Mouse (Mus musculus): ENCODE measurements at regions not wholly inside any gene's neighbourhood (a gene's known extent, or its start where the extent isn't known, plus 50 kb on each side); places are given as distances from the start of the nearest gene placed in this dataset.

DNA sequence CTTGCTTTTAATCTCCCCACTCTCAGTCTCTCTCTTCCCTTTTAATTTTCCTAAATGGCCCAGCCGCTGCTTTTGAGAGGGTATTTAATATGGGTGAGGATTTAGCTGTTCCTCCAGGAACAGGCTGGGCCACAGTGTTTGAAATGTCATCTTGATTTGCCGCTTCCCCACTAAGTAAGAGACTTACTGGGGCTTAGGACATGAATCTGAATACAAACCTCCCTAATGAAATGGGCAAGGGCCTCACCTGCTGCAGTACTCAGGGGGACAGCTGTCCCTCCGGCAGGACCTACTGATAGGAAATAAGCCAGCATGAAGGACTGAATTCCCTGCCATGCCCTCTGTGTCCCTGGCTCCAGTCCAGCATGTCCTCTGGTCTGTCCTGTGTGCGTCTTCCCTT lies 50.6 kb upstream of the Prr23a1 start:
- Histone ChIP-seq H3K4me2 (replicated peaks) (no peak overlapping the region), H3K9ac (replicated peaks) (no peak overlapping the region), H3K4me3 (no peak overlapping the region), H3K27ac (replicated peaks) (peak overlapping the region; percentile 46; the same call in 1 of the 2 replicates), H3K27me3 (peaks cover 3% of the 10 kb centered on the region; the same call in 1 of the 2 replicates), H3K4me1 (peaks cover 9% of the 10 kb centered on the region; the same call in 1 of the 2 replicates), H3K9me3 (no peaks in the 10 kb centered on the region), H3K36me3 (no peaks in the 10 kb centered on the region)
- WGBS, result 32% methylated on average over 4 of the region's 4 CpGs
- ATAC-seq (ENCODE audit: low FRiP score, low read depth), result peak; percentile 87

DNA sequence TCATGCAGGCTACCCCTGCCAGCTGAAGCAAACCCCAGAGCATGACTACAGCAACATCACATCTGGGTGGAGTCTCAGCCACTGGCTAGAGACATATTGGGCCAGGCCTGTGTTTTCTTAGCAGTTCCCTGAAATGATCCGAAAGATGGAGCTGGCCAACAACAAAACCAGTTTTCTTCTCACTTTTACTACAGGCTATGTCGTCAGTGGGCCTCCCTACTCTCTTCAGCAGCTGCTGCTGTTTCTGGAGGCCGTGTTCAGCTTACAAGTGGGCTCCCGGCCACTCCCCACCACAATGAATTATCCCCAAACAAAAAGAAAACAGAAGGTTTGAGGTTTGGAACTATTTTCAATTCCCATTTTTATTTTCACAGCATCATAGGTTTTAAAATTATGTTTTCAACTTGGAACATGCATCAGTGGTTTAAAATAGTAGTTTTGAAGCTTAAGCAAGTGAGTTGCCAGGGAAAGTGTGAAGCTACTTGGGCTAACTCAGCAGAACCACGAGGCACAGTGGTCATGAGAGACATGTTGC lies 68.6 kb upstream of the Prr23a1 start:
- Histone ChIP-seq H3K9me3 (no peaks in the 10 kb centered on the region), H3K4me2 (replicated peaks) (no peak overlapping the region), H3K4me3 (no peak overlapping the region), H3K36me3 (no peaks in the 10 kb centered on the region), H3K27ac (replicated peaks) (no peak overlapping the region), H3K27me3 (no peaks in the 10 kb centered on the region), H3K9ac (replicated peaks) (no peak overlapping the region), H3K4me1 (no peaks in the 10 kb centered on the region)
- ATAC-seq (ENCODE audit: low FRiP score, low read depth), result no peak
- 80% methylated on average over 5 of the region's 5 CpGs for WGBS

DNA sequence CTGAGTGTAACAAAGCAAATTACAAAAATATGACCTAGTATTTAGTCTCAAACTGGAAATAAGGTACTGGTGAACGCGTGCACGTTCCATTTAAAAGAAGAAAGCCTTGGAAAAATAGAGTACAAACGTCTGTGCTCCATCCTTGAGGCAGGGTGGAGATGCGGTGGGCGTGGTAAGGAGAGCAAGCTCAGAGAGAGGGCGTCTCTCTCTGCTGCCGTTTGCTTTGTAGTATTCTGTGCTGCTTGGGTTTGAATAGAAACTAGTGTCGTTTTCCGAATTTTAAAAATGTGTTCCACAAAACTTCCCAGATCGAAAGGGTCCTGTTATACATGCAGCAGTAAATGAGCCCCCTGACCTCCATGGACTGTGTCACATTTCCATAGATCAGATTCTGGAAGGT lies 69.1 kb upstream of the Prr23a1 start:
- Histone ChIP-seq H3K9me3 (no peaks in the 10 kb centered on the region), H3K4me3 (no peak overlapping the region), H3K27me3 (no peaks in the 10 kb centered on the region), H3K4me2 (replicated peaks) (no peak overlapping the region), H3K4me1 (no peaks in the 10 kb centered on the region), H3K27ac (replicated peaks) (no peak overlapping the region), H3K9ac (replicated peaks) (no peak overlapping the region), H3K36me3 (no peaks in the 10 kb centered on the region)
- 87% methylated on average over 11 of the region's 11 CpGs for WGBS
- no peak for ATAC-seq (ENCODE audit: low FRiP score, low read depth)

DNA sequence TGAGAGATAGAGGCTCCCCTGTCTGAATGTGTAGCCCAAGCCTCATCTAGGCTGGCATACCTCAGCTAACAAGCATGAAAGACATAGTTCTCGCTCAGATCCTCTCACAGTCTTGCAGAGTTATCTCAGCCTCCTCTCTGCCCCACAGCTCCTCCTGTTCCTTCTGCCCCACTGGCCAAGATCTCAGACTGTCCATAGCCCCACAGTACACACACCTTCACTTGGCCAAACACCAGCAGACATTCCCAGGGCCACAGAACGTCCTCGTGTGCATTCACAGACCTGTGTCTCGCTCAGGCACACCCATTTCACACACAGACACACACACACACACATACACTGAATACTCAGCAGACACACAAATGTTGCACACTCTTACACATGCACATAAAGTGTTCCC lies 87.5 kb upstream of the Prr23a1 start:
- H3K4me2 ChIP-seq (replicated peaks), result no peak overlapping the region
- no peaks in the 10 kb centered on the region for H3K4me1 ChIP-seq
- no peak overlapping the region for H3K27ac ChIP-seq (replicated peaks)
- no peaks in the 10 kb centered on the region for H3K9me3 ChIP-seq
- ATAC-seq (ENCODE audit: low FRiP score, low read depth), result no peak
- 87% methylated on average over 4 of the region's 4 CpGs for WGBS
- H3K27me3 ChIP-seq, result no peaks in the 10 kb centered on the region
- H3K36me3 ChIP-seq, result no peaks in the 10 kb centered on the region
- H3K9ac ChIP-seq (replicated peaks), result no peak overlapping the region
- no peak overlapping the region for H3K4me3 ChIP-seq

DNA sequence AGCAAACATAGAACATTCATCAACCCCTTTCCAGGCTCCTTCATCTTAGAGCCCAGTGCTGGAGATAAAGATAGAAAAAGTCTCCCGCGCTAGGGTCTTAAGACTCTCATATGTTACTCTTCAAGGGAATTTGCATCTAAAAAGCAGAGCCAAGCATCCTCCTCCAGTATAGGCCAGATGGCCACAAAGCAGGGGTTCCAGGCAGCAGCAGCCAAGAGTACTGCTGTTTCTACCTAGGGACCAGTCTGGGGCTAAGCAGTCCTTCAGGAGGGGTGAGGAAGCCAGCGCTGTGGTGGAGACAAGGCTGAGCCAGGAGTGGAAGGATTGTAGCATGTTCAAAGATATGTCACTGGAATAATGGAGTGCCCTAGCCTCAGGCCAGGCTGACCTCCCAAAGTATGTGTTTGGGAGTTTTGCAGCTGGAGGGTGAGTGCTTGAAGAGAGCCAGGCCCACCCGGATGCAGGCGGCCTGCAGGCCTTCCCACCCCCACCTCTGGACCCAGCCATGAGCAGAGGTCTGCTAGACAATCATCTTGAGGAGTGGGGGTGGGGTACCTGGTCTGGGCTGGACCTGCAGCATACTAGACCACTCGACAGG lies 88.8 kb upstream of the Prr23a1 start:
- 75% methylated on average over 6 of the region's 6 CpGs for WGBS
- no peak overlapping the region for H3K4me3 ChIP-seq
- H3K27ac ChIP-seq (replicated peaks), result no peak overlapping the region
- H3K36me3 ChIP-seq, result no peaks in the 10 kb centered on the region
- no peaks in the 10 kb centered on the region for H3K9me3 ChIP-seq
- no peaks in the 10 kb centered on the region for H3K4me1 ChIP-seq
- no peaks in the 10 kb centered on the region for H3K27me3 ChIP-seq
- no peak overlapping the region for H3K4me2 ChIP-seq (replicated peaks)
- ATAC-seq (ENCODE audit: low FRiP score, low read depth), result no peak
- H3K9ac ChIP-seq (replicated peaks), result no peak overlapping the region

DNA sequence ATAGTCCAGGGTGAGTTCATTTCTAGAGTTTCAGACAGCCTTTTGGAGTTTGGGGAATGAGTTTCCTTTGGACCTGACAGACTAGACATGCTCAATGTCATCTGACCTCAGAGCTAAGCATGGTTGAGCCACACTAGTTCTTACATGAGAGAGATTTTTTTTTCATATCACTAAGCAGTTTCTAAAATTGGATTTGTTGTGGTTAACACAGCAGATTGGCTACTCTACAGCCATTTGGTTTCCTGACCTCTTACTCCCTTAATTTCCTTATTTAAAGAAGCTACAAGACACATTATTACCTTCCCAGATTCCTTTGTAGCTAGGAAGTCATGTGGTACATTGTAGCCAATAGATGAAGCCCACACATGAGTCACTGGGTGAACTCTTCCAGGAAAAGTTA lies 98.5 kb upstream of the Prr23a1 start:
- ATAC-seq (ENCODE audit: low FRiP score, low read depth), result no peak
- H3K9ac ChIP-seq (replicated peaks), result no peak overlapping the region
- H3K27ac ChIP-seq (replicated peaks), result no peak overlapping the region
- no peaks in the 10 kb centered on the region for H3K36me3 ChIP-seq
- H3K4me3 ChIP-seq, result no peak overlapping the region
- no peaks in the 10 kb centered on the region for H3K4me1 ChIP-seq
- no peaks in the 10 kb centered on the region for H3K27me3 ChIP-seq
- no peaks in the 10 kb centered on the region for H3K9me3 ChIP-seq
- H3K4me2 ChIP-seq (replicated peaks), result no peak overlapping the region

DNA sequence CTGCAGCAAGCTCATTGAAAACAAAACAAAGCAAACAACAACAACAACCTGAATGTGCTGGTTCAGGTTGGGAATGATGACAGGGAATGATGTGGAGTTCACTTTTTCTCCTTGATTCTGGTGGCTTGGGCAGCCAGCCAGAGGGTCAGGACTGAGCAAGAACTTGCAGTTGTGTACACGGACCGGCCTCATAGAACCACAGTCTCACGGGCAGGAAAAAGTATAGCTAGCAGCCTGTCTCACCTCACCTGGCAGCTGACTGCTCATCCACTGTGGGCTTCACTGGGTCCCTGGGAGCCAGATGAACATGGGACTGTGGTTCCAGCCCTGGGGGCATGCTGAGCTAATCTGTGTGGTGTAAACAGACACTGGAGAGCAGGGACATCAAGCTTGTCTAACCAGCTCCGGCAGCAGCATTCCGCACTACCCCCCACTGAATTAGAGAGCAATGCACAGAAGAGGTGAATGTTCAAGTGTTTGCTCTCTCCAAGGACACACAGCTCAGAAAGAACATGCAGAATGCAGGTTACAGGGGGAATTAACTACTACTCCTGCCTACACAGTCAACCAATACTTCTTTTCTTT lies 114.9 kb upstream of the Prr23a1 start:
- H3K4me3 ChIP-seq, result no peak overlapping the region
- H3K27me3 ChIP-seq, result no peaks in the 10 kb centered on the region
- WGBS, result 53% methylated on average over 5 of the region's 5 CpGs
- no peak overlapping the region for H3K27ac ChIP-seq (replicated peaks)
- no peaks in the 10 kb centered on the region for H3K4me1 ChIP-seq
- no peaks in the 10 kb centered on the region for H3K36me3 ChIP-seq
- no peak overlapping the region for H3K9ac ChIP-seq (replicated peaks)
- H3K4me2 ChIP-seq (replicated peaks), result no peak overlapping the region
- no peaks in the 10 kb centered on the region; the same call in 1 of the 2 replicates for H3K9me3 ChIP-seq
- ATAC-seq (ENCODE audit: low FRiP score, low read depth), result no peak

DNA sequence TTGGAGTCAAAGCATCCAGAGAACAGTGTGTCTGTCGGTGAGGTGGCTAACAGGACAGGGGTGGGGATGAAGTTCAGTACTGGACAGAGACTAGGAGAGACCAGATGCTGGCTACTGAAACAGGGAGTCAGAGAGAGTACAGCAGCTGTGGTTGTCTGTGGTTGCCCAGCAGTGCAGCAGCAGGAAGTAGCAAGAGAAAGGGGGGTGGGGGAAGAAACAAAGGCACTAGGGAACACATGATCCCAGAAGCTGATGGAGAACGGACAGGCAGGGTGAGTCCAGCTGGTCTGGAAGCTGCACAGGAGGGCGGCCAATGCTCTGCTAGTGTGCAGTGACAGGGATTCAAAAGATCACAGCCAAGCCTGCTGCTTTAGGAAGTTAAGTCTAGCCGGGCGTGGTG lies 115.7 kb upstream of the Prr23a1 start:
- no peak overlapping the region for H3K4me2 ChIP-seq (replicated peaks)
- H3K27ac ChIP-seq (replicated peaks), result no peak overlapping the region
- no peaks in the 10 kb centered on the region for H3K27me3 ChIP-seq
- WGBS, result 34% methylated on average over 5 of the region's 5 CpGs
- H3K9ac ChIP-seq (replicated peaks), result no peak overlapping the region
- H3K9me3 ChIP-seq, result no peaks in the 10 kb centered on the region
- no peaks in the 10 kb centered on the region for H3K36me3 ChIP-seq
- ATAC-seq (ENCODE audit: low FRiP score, low read depth), result peak; percentile 44; the same call in 1 of the 2 replicates
- no peaks in the 10 kb centered on the region for H3K4me1 ChIP-seq
- no peak overlapping the region for H3K4me3 ChIP-seq

DNA sequence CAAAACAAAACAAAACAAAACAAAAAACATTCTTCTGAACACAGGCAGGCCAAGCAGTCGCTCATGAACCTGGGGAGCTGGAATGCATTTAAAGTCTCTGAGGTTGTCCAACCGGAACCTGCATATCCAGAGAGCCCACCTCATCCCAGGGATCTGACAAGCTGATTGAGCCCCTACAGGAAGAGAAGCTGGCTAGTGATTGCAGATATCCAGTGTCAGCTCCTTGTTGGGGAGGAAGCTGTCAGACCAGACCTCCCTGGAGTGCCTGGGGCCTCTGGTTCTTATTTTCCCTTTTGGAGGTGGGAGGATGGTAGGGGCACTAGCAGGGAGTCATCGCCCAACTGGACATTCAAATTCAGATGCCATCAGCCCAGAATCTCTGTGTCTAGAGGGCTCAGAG lies 119.4 kb upstream of the Prr23a1 start:
- H3K27ac ChIP-seq (replicated peaks), result no peak overlapping the region
- H3K4me1 ChIP-seq, result no peaks in the 10 kb centered on the region
- H3K4me3 ChIP-seq, result no peak overlapping the region
- no peak overlapping the region for H3K4me2 ChIP-seq (replicated peaks)
- 81% methylated on average over 3 of the region's 3 CpGs for WGBS
- no peaks in the 10 kb centered on the region for H3K27me3 ChIP-seq
- H3K9ac ChIP-seq (replicated peaks), result no peak overlapping the region
- ATAC-seq (ENCODE audit: low FRiP score, low read depth), result no peak
- H3K9me3 ChIP-seq, result no peaks in the 10 kb centered on the region
- no peaks in the 10 kb centered on the region for H3K36me3 ChIP-seq

DNA sequence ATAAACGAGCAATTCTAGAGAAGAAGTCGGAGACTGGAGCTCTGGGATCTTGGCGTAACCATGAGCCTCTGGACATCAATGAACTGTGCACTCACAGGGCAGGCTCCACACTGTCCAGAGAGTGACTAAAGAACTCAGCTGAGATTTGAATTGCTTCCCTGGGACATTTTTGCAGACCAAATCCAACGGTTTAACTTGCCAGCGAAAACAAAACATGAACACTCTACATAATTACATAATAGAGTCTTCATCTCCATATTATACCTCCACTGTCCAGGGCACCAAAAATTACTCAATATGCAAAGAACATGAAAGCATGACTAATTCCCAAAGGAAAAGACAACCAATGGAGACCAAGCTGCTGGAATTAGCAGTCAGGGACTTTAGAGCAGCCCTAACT lies 119.9 kb upstream of the Mrps22 start:
- H3K9me3 ChIP-seq, result no peaks in the 10 kb centered on the region
- H3K4me3 ChIP-seq, result no peak overlapping the region
- 88% methylated on average over 5 of the region's 5 CpGs for WGBS
- ATAC-seq (ENCODE audit: low FRiP score, low read depth), result no peak
- H3K4me1 ChIP-seq, result no peaks in the 10 kb centered on the region
- H3K27me3 ChIP-seq, result no peaks in the 10 kb centered on the region
- H3K9ac ChIP-seq (replicated peaks), result no peak overlapping the region
- H3K4me2 ChIP-seq (replicated peaks), result no peak overlapping the region
- no peak overlapping the region for H3K27ac ChIP-seq (replicated peaks)
- H3K36me3 ChIP-seq, result no peaks in the 10 kb centered on the region

DNA sequence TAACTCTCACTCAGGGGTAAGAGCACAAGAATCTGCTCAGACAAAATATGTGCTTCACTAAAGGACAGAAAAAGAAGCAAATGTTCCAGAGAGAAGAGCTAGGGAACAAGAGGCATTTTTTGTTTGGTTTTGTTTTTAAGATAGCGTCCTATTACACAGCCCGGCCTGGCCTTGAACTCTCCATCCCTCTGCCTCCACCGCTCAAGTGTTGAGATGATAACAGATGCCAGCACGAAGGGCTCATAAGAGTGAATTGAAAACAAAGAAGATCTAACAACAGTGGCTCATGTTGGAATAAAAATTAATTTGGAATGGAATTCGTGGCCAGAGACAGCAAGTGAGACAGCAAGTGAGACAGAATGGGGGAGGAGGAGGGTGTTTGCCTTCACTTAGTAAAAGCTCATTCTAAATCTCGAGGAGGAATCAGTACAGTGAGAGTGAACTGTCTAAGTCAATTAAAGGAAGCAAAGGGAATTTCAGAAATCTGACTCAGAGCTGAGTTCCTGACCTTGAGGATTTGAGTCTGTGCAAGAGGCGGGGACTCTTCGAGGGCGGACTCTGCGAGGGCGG lies 116.3 kb upstream of the Mrps22 start:
- ATAC-seq (ENCODE audit: low FRiP score, low read depth), result no peak
- Histone ChIP-seq H3K4me1 (no peaks in the 10 kb centered on the region), H3K27ac (replicated peaks) (no peak overlapping the region), H3K4me2 (replicated peaks) (no peak overlapping the region), H3K27me3 (no peaks in the 10 kb centered on the region), H3K9ac (replicated peaks) (no peak overlapping the region), H3K36me3 (no peaks in the 10 kb centered on the region), H3K4me3 (no peak overlapping the region), H3K9me3 (no peaks in the 10 kb centered on the region)
- WGBS, result 82% methylated on average over 11 of the region's 11 CpGs

DNA sequence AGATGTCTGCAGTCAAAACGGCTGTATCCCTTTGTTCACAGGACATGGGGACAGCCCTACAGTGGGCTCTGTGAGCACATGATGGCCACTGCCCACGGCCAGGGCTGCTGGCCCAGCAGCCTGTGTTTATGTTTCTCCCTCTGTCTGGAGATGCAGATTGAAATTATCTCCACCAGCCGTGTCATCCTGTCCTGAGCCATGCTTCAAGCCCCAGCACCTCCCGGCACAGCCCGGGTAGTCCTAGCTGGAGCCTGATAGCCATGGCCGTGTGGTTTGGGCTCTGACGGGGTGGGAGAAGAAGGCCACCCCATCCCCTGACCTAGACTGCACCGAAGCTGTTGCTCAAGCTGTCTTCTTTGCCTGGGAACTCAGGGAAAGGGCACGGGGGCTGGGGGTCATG lies 113.2 kb upstream of the Mrps22 start:
- Histone ChIP-seq H3K36me3 (no peaks in the 10 kb centered on the region), H3K27ac (replicated peaks) (no peak overlapping the region), H3K4me3 (no peak overlapping the region), H3K9ac (replicated peaks) (no peak overlapping the region), H3K27me3 (no peaks in the 10 kb centered on the region), H3K4me1 (no peaks in the 10 kb centered on the region), H3K9me3 (no peaks in the 10 kb centered on the region), H3K4me2 (replicated peaks) (no peak overlapping the region)
- ATAC-seq (ENCODE audit: low FRiP score, low read depth), result no peak
- WGBS, result 90% methylated on average over 9 of the region's 9 CpGs
